In genomic region chr11:89002068-89002467, GRCm38 (mm10) we compare ENCODE assay signal across 16 mouse cellular contexts. TPM values are rescaled to one million over a fixed set of nuclear protein-coding genes. Genes with fewer than 3 reads are reported as not detected.
DNase-seq lines count a peak whose midpoint lies in the region; ATAC-seq and TF ChIP-seq lines count a peak whose summit lies in the region.
"Had no signal": no experiment of that assay in that cellular context is flagged by ENCODE, and none has a peak within 500 bp of the region (broad histone marks: within the 10 kb centered on the region; RNA-seq: fewer than 3 reads in every experiment).

No protein-coding gene starts in this region.

- H3K27me3 ChIP-seq in kidney, adult 2 months (replicated peaks; ENCODE audit: control insufficient read depth, insufficient read depth, low read length), result no peaks in the 10 kb centered on the region
- H3K27me3 ChIP-seq in ES-Bruce4 (ENCODE audit: control insufficient read depth, insufficient read depth, low read length, poor library complexity, severe bottlenecking), result no peaks in the 10 kb centered on the region
- no peaks in the 10 kb centered on the region for H3K27me3 ChIP-seq in liver, embryonic 15.5 days

- H3K4me1 ChIP-seq in kidney, adult 2 months (ENCODE audit: control insufficient read depth, insufficient read depth, low read length), result peaks cover 14% of the 10 kb centered on the region
- H3K4me1 ChIP-seq in ES-Bruce4 (ENCODE audit: control insufficient read depth, insufficient read depth, low read length), result peaks cover 5% of the 10 kb centered on the region
- peaks cover 68% of the 10 kb centered on the region for H3K4me1 ChIP-seq in liver, embryonic 15.5 days (replicated peaks)

- no peak overlapping the region for H3K9ac ChIP-seq in ES-Bruce4 (ENCODE audit: low read depth, poor library complexity, severe bottlenecking)
- H3K9ac ChIP-seq in liver, embryonic 15.5 days, result no peak overlapping the region
- H3K9ac ChIP-seq: embryonic facial prominence, embryonic 12.5 days; hindbrain, embryonic 12.5 days; midbrain, embryonic 12.5 days had no signal

- ATAC-seq in liver, embryonic 15.5 days (ENCODE audit: insufficient read depth), result no peak

- WGBS in kidney, adult 2 months, result 72% methylated on average over 5 of the region's 5 CpGs
- 72% methylated on average over 5 of the region's 5 CpGs for WGBS in liver, embryonic 15.5 days (ENCODE audit: insufficient replicate concordance)

- peaks cover 3% of the 10 kb centered on the region; the same call in 1 of the 2 replicates for H3K36me3 ChIP-seq in kidney, adult 2 months (ENCODE audit: control insufficient read depth, insufficient read depth, low read length)
- H3K36me3 ChIP-seq in ES-Bruce4 (ENCODE audit: control insufficient read depth, insufficient read depth, low read length, poor library complexity, severe bottlenecking), result peaks cover 20% of the 10 kb centered on the region
- H3K36me3 ChIP-seq in liver, embryonic 15.5 days (replicated peaks), result peaks cover 37% of the 10 kb centered on the region
- H3K36me3 ChIP-seq: embryonic facial prominence, embryonic 12.5 days; hindbrain, embryonic 12.5 days; midbrain, embryonic 12.5 days had no signal

- peak overlapping the region; percentile 46 for H3K27ac ChIP-seq in kidney, adult 2 months (ENCODE audit: insufficient read depth, low read depth, low read length)
- H3K27ac ChIP-seq in ES-Bruce4 (ENCODE audit: insufficient read depth, low read length), result no peak overlapping the region
- peak overlapping the region; percentile 67 for H3K27ac ChIP-seq in liver, embryonic 15.5 days (replicated peaks)
- H3K27ac ChIP-seq: embryonic facial prominence, embryonic 12.5 days; hindbrain, embryonic 12.5 days; midbrain, embryonic 12.5 days had no signal

- no peak for TF ChIP-seq CTCF in kidney, adult 2 months (conservative IDR thresholded peaks at IDR 0.05; ENCODE audit: insufficient read depth, insufficient read length, low read depth, low read length)
- no peak for TF ChIP-seq CTCF in ES-Bruce4 (IDR thresholded peaks at IDR 0.05; ENCODE audit: low read depth, low read length)

- TF ChIP-seq EP300 in ES-Bruce4 (IDR thresholded peaks at IDR 0.05; ENCODE audit: insufficient read depth, low read depth, low read length), result no peak

- H3K4me3 ChIP-seq in kidney, adult 2 months (ENCODE audit: insufficient read depth, low read depth, low read length), result peak overlapping the region; percentile 25
- H3K4me3 ChIP-seq in ES-Bruce4 (ENCODE audit: low read depth, low read length), result peak overlapping the region; percentile 9; the same call in 1 of the 2 replicates
- peak overlapping the region; percentile 94 for H3K4me3 ChIP-seq in liver, embryonic 15.5 days (replicated peaks)
- H3K4me3 ChIP-seq: embryonic facial prominence, embryonic 12.5 days; hindbrain, embryonic 12.5 days; midbrain, embryonic 12.5 days had no signal

- no peaks in the 10 kb centered on the region for H3K9me3 ChIP-seq in ES-Bruce4 (replicated peaks; ENCODE audit: control insufficient read depth, insufficient read depth, low read length, poor library complexity, severe bottlenecking)
- no peaks in the 10 kb centered on the region for H3K9me3 ChIP-seq in liver, embryonic 15.5 days (replicated peaks)
- H3K9me3 ChIP-seq: embryonic facial prominence, embryonic 12.5 days; hindbrain, embryonic 12.5 days; midbrain, embryonic 12.5 days had no signal

- DNase-seq in kidney, adult 2 months, result no peak
- no peak for DNase-seq in kidney, postnatal 36 days
- peak; percentile 20 for DNase-seq in NIH3T3 (ENCODE audit: low read depth)
- DNase-seq in layer of hippocampus, postnatal 25 days (ENCODE audit: extremely low spot score in 1 of 2, low spot score in 1 of 2), result no peak
- DNase-seq in layer of hippocampus, adult 11-12 months (ENCODE audit: low spot score), result no peak
- DNase-seq: cerebellum, adult 8-10 months; right cerebral cortex, postnatal 4 days; thymus, postnatal 14 days had no signal

- peak overlapping the region; percentile 89 for H3K4me2 ChIP-seq in liver, embryonic 15.5 days
- H3K4me2 ChIP-seq: embryonic facial prominence, embryonic 12.5 days; hindbrain, embryonic 12.5 days; midbrain, embryonic 12.5 days had no signal

- TF ChIP-seq POLR2A in kidney, adult 2 months (IDR thresholded peaks at IDR 0.05; ENCODE audit: low read depth, low read length), result no peak
- TF ChIP-seq POLR2A in ES-Bruce4 (IDR thresholded peaks at IDR 0.05; ENCODE audit: insufficient read depth, low read length), result no peak

RNA-seq across cellular contexts. Expression of gene Trim25, which starts 2.9 kb away (rescaled TPM):
- polyA plus RNA-seq in kidney, adult 2 months (2012; rRNA removed), result 27.3 and 35.0 TPM in 2 replicates
- 47.3 and 49.9 TPM in 2 replicates for polyA plus RNA-seq in ES-Bruce4 (2011; ENCODE audit: insufficient read depth, insufficient read length, low read depth, missing spikeins)
- polyA plus RNA-seq in liver, embryonic 15.5 days (2015; fragmentation: Nextera tagmentation; extraction: Ambion mirVana), result 19.6 and 20.4 TPM in 2 replicates
- 1 to 10 TPM; 3.5 to 4.1 TPM for total RNA-seq in layer of hippocampus, postnatal 25 days (2021)

RNA-seq across cellular contexts. Expression of gene Coil, which starts 32.0 kb away (rescaled TPM):
- polyA plus RNA-seq in kidney, adult 2 months (2012; rRNA removed), result 3.1 and 3.6 TPM in 2 replicates
- polyA plus RNA-seq in ES-Bruce4 (2011; ENCODE audit: insufficient read depth, insufficient read length, low read depth, missing spikeins), result 32.7 and 33.5 TPM in 2 replicates
- polyA plus RNA-seq in liver, embryonic 15.5 days (2015; fragmentation: Nextera tagmentation; extraction: Ambion mirVana), result 3.4 and 4.0 TPM in 2 replicates
- 10 to 100 TPM; 19.5 to 20.0 TPM for total RNA-seq in layer of hippocampus, postnatal 25 days (2021)

RNA-seq across cellular contexts. Expression of gene Elobl, which starts 35.3 kb away (rescaled TPM):
- 0.92 and 1.5 TPM in 2 replicates for polyA plus RNA-seq in kidney, adult 2 months (2012; rRNA removed)
- polyA plus RNA-seq in ES-Bruce4 (2011; ENCODE audit: insufficient read depth, insufficient read length, low read depth, missing spikeins), result 12.6 and 13.8 TPM in 2 replicates
- not detected in 2 replicates for polyA plus RNA-seq in liver, embryonic 15.5 days (2015; fragmentation: Nextera tagmentation; extraction: Ambion mirVana)
- total RNA-seq in layer of hippocampus, postnatal 25 days (2021), result not detected
- total RNA-seq: adrenal gland, postnatal 14 days; neutrophil, adult 5-6 weeks had no signal
- polyA plus RNA-seq: embryonic facial prominence, embryonic 12.5 days; hindbrain, embryonic 12.5 days; limb, embryonic 11.5 days; midbrain, embryonic 12.5 days had no signal

RNA-seq across cellular contexts. Expression of gene Scpep1, which starts 46.8 kb away (rescaled TPM):
- 61.5 and 74.1 TPM in 2 replicates for polyA plus RNA-seq in kidney, adult 2 months (2012; rRNA removed)
- 186 and 188 TPM in 2 replicates for polyA plus RNA-seq in ES-Bruce4 (2011; ENCODE audit: insufficient read depth, insufficient read length, low read depth, missing spikeins)
- polyA plus RNA-seq in liver, embryonic 15.5 days (2015; fragmentation: Nextera tagmentation; extraction: Ambion mirVana), result 47.8 and 50.1 TPM in 2 replicates
- total RNA-seq in layer of hippocampus, postnatal 25 days (2021), result 10 to 100 TPM; 13.7 to 15.7 TPM

Comparison
In these comparisons a context has a peak if more than half of its experiments do, and no peak if none do; other contexts are left out.
1. H3K4me3 ChIP-seq: peak in every context shown above with its lines; median percentile 94 in liver, embryonic 15.5 days; 25 in kidney, adult 2 months; 9 in ES-Bruce4.